Mouse (Mus musculus): Measurements from ENCODE around the gene Arl3.

Arl3 gene

DNA sequence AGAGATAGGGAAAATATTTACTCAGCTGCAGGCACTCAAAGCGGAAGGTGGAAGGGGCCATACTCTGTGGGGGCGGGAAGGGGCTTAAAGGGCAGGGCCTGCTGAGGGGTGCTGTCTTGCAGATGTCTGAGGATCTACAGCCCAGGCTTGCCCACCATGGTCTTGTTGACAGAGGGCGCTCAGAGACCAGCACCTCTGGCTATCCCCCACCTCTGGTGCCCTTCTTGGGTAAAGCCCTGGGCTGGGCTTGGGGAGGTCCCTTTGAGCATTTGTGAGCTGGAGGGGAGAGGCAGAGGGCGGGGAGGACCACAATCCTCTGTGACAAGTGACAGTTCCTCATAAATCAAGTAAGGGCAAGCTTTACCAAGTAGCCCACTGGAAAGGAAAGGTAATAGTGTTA is 39.9 kb downstream of the Arl3 start:
- no peak for DNase-seq (ENCODE audit: low spot score)

DNA sequence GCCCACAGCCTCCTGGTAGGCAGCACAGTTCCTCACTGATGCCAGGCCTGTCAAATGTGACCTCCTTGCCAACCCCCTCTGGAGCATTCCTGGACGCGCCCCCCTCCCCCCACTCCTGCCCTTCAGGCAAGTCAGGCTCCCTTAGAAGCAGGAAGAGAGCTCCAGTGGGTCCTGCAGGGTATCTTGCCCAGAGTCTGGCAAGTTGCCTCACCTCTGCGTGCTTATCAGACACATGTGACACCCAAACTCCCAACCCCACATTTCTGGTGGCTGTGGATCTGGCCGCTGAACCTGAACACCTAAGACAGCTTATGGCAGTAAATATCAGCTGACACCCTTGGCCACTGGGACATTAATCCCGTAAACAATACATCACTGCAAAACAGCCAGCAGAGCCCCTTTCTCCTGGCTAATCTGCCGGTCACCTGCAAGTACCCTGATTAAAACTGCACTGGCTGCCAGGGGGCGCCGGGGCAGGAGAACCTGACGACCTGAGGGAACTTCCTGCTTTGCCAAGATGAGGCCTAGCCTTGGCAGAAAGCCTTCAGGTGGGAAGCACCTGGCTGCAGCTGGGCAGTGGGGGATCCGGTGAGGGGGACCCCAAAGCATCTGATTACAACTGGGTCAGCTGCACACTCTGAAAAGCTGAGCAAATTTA is 40.8 kb downstream of the Arl3 start:
- DNase-seq (ENCODE audit: low spot score): no peak

DNA sequence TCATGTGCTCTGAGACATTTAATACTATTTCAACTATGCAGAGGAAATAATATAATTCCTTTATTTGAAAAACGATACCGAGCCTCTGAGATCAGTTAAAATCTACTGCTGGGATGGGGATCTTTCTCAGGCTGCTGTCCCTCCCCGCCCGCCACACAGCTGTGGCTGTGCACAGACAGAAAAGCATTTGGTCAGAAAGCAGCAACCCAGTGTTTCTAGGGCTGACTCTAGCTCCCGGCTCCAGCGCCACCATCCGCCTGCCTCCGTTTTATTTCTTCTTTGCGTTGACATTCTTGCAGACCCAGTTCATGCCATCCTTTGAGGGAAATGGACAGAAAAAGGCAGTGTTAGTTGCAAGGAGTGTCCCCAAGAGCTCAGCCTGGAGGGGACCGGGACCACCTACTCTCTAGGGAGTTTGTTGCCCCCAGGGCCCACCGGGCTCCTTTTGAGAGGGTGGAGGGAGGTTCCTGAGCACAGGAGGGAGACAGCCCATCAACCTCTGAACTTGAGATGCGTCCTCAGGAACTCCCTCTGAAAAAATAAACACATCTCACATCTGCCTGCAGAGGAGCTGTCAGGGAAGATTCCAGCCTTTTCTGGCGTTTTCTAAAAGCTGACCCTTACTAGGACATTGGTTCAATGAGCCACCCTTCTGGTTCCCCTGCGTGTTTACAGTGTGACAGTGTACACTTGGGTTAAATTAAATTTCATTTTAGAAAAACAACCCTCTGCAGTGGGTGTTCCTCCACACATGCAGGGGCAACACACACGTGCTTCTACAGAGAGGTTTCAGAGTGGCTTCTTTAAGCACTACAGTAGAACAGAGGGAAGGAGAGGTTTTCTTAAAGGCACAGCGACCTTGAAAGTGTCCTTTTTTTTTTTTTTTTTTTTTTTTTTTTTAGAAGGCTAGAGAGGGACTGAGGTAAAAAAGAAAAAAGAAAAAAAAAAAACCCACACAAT is 41.6 kb downstream of the Arl3 start:
- DNase-seq (ENCODE audit: low spot score): no peak

DNA sequence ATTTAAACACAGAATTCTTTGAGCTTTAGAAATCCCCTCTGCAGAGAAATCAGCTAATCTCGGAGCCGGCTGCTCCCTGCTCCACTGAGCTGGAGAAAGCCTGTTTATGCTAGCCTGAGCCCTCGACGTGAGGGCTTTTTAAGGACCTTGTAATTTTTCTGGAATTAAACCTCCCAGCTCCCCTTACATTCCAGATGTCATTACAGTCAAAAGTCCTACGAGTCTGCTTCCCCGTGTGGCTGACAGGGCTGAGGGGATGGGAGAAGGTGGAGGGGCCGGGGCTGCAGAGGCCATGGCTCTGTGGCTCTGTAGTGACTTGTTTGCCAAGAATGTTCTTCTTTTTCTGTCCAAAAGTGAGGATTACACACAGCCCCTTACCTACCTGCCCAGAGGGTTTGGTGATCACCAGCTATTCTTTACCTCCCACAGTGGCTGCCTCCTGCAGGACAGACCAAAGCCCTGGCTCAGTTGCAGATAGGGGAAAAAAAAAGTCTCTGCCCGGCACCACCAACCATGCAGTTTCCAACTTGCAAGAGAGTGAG is 42.5 kb downstream of the Arl3 start:
- no peak for DNase-seq (ENCODE audit: low spot score)

DNA sequence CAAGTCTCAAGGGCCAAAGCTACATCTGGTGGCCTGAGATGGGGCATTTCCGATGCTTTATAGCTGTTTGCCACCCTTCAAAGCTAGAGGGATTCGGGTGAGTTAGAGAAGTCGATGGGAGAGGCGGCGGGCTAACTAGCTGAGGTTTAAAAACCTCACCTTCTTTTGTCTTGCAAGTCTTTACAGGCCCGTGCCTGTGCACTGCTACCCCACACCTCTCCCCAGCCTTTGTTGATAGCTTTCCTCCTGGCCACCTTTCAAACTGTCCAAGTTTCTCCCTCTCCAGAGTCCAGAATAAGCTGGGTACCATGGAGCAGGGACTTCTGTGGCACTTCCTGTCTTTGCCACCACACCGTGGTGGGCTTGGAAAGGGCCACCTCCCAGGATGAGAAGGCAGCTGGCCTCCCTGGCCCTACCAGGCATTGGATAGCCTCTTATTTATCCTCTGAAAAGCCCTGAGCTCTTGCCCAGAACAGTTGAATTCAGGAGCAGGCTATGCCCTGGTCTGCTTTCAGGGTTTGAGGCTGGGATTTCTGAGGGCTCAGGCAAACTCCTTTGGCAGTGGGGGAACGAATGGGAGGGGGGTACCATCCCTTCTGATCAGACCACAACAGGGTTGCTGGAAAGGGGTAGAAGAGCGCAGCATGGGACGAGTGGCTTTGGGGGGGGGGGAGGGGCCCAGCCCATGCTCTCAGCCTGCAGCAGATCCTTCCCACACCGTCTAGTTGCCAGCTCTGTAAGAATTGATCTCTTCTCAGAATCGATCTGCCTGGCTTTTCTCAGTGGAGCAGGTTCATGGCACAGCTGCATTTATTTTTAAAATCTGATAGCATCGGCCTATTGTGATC is 43.2 kb downstream of the Arl3 start:
- no peak for DNase-seq (ENCODE audit: low spot score)

DNA sequence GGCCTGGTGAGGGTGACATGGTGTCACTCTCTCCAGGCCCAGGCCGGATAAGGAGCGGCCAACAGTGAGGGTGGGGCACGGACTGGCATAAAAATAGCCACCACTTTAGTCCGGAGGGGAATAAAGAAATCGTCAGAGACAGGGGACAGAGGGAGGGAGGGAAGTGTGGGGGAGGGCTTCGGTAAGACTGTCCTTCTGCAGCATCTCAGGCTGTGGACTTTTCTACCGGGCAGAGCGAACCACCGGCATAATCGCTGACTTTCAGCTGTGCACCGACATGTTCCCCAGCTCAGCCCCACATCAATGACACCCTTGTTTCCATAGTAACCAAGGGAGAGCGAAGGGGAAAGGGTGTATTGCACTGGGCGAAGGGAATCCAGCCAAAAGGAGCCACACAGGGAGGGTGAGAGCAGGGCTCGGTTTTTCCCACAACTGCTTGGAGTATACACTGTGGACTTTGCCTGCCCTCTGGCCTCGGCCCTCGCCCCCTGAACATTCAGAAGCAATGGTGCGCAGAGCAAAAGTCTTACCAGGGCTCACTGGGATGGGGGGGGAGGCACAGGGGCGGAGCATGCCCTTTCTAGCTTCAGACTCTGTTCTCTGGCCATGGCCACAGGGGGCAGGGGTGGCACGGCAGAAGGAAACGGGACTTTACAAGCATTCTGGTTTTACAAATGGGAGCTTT is 44.3 kb downstream of the Arl3 start:
- peak; percentile 69 for DNase-seq (ENCODE audit: low spot score)

DNA sequence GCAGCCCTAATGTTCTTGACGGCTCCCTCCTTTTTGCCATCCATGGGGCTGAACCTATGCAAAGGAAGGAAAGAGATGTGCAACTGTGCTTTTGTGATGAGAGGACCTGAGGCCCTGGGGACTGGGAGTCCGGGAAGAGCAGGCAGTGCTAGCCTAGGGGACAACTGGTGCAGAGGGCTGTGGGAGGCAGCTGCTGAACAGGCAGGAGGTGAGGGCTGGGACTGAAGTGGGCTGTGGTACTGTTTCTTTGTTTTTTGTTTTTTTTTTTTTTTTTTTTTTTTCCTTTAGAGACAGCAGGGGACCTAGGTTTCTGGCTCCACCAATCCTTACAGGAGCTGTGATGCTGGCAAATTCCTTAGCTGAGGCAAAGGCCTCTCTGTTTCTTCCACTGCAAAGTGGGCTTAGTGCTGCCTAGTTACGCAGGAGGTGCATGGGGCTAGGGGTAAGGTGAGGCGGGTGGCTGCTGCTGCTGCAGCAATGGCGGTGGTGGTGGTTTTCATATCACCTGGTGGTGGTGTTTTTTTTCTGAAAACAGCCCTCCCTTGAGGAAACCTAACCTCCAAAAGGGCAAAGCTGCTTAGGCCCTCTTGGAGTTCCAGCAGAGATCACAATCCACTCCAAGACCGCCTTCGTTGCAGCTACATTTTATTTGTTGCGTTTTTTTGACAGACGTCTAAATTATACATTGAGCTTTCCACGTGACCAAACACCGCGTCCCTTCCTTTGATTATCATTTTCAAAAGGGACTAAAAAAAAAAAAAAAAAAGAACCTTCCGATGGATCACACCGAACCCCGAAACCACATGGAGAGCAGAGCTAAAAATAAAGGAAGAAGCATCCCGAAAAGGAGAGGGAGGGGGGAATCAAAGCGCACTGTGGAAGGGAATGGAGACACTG is 45.1 kb downstream of the Arl3 start:
- no peak for DNase-seq (ENCODE audit: low spot score)

DNA sequence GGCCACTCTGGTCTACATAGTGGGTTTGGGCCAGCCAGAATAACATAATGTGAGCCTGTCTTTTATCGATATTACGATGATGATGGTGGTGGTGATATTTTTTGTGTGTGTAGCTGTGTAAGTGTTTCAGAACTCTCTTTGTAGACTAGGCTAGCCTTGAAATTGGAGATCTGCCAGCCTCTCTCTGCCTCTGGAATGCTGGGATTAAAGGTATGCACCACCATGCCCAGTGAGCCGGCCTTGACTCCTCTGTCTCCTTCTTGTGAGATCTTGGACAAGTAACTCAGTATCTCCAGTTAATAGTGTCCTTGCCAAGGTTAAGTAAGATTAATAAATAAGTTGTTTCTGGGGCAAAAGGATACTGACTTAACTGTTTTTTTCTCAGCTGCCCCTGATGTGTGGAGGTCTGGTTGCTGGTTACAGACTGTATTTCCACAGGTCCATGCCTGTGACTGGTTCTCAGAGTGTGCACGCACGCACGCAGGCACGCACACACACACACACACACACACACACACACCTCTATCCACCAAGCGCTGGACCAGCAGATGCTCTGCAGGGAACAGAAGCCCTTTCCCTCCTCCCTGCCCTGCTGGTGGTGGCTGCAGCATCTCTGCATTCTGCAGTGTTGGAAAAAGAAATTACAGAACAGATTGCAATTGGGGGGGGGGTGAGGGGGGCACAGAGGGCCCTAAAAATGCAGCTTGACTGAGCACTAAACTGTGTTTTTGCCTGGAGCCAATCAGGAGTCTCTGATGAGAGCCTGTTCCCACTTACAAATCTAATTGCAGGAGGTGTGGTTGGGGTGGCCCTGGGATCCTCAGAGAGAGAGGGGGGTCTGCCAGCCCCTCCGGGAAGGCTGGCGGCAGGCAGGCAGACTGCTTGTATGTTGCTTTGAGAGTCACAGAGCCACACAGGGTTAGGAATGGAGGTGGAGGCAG is 47.0 kb downstream of the Arl3 start:
- DNase-seq (ENCODE audit: low spot score): no peak

DNA sequence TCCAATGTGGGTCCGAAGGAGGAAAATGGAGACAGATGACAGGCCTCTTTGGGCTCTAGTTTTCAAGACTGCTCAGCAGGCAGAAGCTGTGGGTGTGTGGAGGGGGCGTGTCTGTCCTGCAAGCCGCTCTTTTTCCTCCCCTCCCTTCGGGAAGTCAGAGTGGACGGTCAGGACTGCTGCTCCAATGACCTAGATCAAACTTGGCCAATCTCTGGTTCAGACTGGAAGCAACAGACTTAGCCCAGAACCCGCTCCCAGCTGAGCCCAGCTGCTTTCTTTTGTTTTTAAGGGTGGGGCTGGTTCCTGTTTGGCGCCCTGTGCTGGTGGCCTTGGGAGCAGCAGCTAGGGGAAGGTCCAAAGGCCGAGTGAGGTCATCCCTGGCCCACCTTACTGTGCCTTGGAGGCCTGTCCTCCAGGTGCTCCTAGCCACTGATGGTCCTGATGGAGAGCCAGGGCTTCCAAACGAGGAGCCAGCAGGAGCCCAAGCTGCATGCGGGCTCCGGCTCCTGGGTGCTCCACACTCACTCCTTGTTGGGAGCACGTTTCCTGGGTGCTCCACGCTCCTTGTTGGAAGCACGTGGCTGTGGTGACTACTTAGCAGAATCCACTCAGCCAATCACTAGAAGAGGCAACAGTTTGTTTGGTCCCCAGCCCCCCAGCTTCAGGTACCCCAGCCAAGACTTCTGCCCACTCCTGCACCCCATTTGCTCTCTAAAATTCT is 48.2 kb downstream of the Arl3 start:
- no peak for DNase-seq (ENCODE audit: low spot score)

DNA sequence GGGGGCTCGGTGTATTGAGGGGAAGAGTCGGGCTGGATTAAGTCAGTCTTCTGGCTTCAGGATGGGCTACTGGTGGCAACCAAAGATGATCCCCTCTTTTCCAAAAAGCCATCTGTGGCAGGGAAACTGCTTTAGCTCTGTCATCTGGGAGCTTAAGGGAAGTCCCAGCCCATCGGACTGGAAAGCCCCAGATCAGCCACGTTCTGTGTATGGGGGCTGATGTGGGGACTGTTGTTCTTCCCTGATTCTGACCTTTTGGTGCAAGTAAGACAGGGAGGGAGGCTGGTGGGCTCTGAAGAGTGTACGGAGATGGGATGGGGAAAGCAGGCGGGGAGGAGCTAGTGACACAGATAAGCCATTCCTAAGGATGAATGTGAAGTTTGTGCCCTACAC is 48.9 kb downstream of the Arl3 start:
- no peak for DNase-seq (ENCODE audit: low spot score)

DNA sequence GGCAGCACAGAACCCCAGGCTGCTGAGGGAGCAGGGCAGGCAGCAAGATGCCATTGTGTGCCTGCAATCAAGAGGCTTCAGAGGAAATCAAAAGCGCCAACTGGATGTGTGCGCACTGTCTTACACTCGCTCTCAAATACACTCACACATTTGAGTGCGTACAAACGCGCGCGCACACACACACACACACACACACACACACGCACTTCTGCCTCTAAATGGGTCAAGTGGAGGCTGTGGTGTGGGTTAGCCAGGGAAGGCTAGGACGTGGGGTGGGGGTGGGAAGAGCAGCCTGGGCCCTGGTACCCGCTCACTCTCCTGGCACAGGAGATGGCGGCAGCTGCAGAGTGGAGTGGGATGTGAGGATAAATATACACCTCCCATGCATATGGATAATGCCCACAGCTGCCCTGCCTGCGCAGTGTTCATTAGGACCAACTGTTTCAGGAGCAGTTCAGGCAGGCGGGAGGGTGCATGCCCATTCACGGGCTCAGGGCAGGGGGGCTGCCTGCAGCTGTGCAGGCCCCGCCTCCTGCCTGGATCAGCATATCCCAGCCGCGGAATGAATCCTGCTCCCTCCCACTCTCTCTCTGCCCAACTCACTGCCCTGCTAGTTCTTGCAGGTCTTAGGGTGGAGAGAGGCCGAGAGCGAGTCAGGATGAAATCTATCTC is 49.4 kb downstream of the Arl3 start:
- no peak for DNase-seq (ENCODE audit: low spot score)

DNA sequence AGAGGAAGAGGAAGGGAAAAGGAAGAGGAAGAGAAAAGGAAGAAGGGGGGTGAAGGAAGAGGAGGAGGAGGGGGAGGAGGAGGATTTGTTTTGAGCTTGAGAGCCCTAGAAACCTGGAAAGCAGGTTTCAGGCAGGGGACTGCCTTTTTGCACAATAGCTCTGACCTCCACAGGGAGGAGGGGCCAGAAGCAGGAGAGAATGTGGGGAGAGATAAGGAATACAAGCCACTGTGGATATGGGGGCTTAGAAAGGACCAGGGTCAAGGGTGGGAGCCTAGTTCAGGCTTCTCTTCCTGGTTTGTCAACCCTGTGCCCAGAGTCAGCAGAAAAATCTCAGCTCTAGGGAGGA is 49.9 kb downstream of the Arl3 start:
- DNase-seq (ENCODE audit: low spot score): no peak

DNA sequence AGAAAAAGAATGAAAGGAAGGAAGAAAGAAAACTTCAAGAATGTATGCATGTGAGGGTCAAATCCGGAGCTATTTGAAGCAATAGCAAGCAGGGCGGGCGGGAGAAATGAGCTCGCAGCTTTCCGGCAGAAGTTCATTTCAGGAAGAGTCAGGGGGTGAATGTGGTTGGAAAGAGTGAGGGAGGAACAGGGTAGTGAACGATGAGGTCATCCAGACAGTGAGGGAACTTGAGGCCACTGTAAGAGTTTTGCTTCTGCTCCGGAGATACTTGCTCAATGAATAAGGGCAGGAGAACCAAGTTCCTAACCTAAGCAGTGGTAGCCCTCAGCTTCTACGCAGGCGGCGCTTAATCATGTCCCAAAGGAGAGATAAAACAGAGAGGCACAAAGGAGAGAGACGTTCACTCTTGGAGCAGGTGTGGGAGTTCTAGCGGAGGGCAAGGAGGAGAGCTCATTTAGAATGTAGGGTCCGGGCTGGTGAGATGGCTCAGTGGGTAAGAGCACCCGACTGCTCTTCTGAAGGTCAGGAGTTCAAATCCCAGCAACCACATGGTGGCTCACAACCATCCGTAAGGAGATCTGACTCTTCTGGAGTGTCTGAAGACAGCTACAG is 50.5 kb downstream of the Arl3 start:
- no peak for DNase-seq (ENCODE audit: low spot score)

DNA sequence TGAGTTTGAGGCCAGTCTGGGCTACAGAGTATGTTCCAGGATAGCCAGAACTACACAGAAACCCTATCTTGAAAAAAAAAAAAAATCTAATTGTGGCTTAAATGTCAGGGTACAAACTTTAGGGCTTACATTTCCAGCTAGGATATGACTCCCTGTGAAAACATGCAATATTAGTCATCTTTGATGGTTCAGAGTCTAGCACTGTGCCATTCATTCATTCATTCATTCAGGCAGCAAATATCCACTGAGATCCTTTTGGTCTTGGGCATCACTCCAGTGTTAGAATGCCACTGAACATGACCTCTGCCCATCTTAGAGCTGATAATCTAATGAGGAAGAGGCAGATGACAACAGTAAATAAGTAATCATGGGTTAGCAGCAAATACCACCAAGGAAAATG is 51.3 kb downstream of the Arl3 start:
- DNase-seq (ENCODE audit: low spot score): no peak

DNA sequence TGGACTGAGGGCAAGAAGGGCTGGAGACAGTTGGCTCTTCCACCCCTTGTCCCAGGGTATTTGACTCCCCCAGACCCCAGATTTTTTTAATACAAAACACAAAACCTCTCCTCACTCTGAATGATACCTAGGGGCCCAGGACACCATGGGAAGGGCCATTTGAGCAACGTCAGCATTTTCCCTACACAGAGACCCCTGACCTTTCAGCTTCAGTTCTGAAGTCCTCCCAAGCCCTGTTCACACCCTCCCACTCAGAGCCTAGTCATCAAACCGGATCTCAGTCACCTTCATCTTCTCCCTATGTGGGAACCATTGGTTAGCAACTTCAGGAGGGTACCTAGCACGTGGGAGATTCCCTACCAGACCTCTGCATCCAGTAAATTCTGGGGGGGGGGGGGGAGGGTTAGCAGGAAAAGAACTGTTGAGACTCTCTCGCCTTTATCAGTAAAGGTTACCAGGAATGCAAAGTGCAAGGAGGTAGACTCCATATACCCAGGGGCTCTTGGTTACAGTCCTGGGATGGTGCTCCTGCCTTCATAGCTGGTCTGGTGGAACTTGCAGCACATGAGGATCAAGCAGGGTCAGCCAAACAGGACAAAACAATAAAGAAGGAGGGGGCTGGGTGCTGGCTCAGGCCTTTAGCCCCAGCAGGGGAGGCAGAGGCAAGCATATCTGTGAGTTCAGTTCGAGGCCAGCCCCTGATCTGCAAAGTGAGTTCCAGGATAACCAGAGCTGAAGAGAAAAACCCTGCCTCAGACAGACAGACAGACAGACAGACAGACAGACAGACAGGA is 54.0 kb downstream of the Arl3 start:
- DNase-seq (ENCODE audit: low spot score): no peak

DNA sequence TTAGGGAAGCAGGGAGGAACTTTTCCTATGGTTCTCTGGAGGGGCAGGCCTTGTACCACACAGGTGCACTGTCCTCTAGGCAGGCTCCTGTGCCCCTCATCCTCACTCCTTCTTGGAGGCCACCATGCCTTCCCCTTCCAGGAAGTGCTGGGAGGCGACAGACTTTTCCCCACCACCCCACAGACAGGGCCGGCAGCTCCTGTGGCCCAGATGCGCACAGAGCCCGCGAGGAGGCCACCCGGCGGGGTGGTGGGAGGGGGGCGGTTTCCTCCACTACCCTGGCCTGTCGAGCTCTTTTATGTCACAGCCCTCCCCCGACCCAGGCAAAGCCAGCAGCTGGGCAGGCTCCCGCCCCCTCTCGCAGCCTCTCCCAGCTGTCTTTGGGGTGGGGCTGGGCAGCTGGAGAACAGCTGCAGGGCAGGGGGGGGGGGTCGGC is 54.6 kb downstream of the Arl3 start:
- DNase-seq (ENCODE audit: low spot score): peak; percentile 41

All from T-cell, adult 2 months (primary cell).